Mouse (Mus musculus): ENCODE data around the gene Sugct.

DNA sequence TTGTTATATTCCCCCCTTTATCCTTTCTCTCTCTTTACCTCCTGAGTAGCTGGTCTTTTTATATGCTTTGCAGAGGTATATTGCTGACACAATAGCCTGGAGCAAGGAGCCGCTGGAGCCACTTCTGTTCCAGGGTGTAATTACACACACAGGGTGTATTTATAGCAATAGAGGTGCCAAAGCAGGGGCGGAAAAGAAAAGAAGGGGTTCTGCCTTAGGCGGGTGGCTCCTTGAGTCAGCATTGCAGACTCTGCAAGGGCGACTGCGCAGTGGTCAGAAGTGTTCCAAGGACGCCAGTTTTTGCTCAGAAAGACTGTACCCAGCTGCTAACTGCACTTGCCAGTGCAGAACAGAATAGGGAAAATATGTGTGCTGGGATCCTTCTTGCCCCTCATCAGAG is 869.7 kb downstream of the Sugct start:
- no peak for TF ChIP-seq GATA1 (IDR thresholded peaks at IDR 0.05; ENCODE audit: low read length)
- no peak for TF ChIP-seq TAL1 (IDR thresholded peaks at IDR 0.05; ENCODE audit: low read length)
